Mouse (Mus musculus): ENCODE data around the gene Nup93. TPM values are rescaled to one million over a fixed set of nuclear protein-coding genes. Genes with fewer than 3 reads are reported as not detected.
A peak's percentile ranks its signal among the peaks of the same experiment; 100 is the strongest.

Nup93 gene
- total RNA-seq, 2 experiments from 2014 or later, result 53.0 to 53.9 TPM

DNA sequence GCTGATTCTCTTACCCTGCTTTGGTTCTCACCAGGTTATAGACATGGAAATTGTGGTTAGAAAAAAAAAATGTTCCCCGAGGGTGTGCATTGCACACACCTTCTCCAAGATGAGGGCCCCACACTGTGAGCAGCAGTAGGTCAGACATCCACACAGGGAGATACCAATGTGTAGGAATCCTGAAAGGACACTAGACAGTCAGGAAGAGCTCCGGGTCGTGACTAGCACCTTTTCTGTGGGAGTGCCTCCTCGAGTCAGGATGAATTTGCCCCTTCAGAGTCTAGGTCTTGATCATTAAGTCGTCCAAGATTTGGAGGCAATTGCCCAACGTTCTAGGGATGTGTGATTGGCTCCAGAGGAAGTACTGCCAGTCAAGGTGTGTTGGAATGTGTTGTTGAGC, 28.6 kb upstream of the Nup93 start:
- no peak for DNase-seq (ENCODE audit: low spot score in 2 of 2)

DNA sequence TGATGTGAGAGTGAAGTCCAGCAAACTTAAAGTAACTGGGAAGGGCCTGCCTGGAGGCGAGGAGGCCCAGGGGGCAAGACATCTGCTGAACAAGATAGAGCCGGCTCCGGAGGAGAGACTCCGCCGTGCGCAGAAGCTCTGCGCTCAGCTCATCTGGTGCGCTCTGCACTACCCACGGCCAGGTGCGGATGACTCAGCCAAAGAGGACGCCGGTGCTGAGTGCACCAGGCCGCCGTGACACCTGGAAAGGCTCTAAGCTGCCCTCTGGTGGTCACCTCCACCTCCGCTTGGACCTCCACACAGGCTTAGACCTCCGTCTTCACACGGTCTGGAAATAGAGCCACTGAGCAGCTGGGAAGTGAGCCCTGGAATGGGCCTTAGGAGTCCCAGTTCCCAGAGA, 27.8 kb upstream of the Nup93 start:
- DNase-seq (ENCODE audit: low spot score in 2 of 2), result peak; percentile 65 to 67

DNA sequence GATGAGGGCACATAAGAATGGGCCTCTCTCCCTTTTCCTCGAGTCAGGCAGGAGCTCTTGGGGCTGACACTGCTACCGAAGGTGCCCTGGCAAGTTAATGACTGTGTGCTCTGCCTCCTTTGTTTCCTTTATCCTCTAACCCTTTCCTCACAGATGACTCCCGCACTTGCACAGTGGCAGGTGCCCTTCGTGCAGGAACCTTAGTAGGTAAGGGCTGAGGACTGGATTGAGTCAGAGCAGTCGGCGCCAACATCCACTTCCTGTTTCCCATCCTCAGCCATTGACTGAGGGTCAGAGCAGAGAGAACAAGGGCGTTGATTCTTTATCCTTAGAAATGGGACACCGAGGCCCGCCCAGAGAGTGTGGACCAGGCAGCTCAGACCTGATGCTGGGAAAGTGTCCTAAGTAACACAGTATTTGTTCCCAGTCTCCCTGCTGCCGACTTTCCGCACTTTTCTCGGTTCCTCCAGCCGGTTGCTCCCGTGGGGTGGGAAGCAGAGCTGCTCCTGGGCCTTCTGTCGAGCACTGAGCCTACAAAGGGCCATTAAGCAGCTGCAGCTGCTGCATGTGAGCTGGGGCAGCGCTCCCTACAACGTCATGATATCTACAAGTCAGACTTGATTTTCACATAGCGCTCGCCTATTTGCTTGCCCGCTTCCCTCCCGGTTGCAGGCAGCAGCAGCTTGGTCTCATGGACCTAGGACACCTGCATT, 26.9 kb upstream of the Nup93 start:
- no peak for DNase-seq (ENCODE audit: low spot score in 2 of 2)

DNA sequence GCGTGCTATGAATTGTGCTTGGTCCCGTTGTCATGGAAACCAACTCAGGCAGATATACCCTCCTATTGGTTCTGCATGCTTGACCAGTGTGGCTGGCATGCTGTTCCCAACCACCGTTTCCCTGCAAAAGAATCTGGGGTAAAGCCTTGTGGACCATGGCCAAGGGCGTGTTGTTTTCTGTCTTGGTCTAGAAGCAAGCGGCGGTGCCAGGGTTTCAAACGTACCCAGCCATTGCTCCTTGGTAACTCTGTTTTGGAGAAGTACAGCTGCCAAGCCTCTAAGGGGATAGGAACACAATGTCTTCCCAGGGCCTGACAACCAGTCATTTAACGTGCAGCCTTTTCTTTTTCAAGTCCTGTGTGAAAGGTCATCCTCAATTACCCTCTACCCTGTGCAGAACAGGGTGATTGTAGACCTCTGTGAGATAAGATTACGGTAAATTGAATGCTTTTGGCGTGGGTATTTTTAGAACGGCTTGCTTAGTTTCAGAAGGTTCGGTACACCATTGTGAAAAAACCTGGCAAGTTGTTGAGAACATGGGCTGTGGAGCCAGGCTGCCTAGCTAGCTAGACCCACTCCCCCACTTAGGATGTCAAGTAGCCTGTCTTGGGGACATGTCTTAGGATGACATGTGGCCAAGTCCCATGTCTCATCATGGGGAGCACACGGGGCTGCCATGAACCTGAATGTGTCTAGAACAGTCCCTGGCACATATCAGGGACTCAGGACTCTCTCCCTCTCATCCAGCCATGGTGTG, 24.9 kb upstream of the Nup93 start:
- DNase-seq (ENCODE audit: low spot score in 2 of 2), result peak; percentile 79

DNA sequence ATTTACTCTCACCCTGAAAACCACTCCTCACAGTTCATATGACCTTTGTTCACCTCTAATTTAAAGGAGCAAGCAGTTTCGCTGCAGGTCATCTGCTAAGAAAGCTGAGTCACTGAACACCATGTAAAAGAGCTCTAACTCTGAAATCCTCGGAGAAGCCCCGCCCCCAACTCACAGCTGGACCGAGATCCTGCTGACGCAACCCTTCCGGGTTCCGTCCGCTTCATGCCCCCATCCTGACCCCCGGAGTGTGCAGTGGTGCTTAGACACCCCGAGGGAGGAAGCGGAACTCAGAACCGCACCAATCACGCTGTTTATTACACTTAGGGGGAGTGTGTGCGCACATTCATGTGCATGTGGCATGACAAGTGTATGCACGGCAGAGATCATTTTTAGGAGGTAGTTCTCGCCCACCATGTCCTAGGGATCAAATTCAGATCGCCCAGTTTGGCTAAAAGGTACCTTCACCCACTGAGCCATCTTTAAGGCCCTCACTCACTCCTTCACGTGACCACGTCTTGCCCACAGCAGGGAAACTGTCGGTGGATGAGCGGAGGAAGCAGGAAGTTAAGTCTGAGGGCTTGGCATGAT, 23.2 kb upstream of the Nup93 start:
- DNase-seq (ENCODE audit: low spot score in 2 of 2), result peak in 1 of 2 experiments; percentile 44

DNA sequence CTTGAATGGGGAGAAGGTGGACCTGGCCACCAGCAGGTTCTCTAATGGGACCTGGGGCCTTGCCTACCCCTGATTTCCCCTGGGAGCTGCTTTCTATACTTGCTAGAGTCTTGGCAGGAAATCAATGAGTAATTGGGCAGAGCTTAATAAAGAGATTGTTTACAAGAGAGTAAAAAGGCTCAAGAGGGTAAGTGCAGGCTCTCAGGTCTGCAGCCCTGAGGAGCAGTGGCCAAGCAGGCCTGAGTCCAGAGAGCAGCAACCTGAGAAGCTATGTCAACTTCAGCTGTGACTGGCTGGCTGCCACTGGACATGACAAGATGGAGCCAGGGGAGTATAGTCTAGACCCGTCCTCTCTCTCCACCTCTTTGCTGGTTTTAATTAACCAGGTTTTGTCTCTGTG, 21.4 kb upstream of the Nup93 start:
- no peak for DNase-seq (ENCODE audit: low spot score in 2 of 2)

DNA sequence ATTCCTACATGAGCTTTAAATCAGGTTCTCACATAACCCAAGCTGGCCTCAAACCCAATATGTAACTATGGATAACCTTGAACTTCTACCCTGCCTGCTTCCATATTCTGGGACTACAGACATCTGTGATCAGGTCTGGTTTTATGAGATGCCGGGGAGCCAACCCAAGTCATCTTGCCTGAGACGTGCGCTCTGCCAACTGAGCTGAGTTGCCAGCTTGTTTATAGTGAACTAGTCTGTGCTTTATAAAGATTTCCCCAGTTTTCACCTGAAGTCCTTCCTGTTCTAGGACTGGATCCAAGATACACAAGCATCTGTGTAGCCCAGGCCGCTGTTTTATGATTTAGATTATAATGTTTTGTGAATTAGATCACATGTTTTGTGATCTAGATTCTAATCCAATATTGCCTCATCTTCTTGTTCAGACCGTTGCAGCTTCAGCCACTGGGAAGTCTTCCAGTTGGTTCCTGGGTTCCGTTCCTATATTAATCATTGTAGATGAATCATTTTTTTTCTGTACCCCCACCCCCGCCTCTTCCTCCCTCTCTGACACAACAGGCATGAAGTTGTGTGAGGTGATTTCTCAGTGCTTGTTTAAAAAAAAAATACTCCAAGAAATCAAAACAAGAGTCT, 19.7 kb upstream of the Nup93 start:
- DNase-seq (ENCODE audit: low spot score in 2 of 2), result no peak

DNA sequence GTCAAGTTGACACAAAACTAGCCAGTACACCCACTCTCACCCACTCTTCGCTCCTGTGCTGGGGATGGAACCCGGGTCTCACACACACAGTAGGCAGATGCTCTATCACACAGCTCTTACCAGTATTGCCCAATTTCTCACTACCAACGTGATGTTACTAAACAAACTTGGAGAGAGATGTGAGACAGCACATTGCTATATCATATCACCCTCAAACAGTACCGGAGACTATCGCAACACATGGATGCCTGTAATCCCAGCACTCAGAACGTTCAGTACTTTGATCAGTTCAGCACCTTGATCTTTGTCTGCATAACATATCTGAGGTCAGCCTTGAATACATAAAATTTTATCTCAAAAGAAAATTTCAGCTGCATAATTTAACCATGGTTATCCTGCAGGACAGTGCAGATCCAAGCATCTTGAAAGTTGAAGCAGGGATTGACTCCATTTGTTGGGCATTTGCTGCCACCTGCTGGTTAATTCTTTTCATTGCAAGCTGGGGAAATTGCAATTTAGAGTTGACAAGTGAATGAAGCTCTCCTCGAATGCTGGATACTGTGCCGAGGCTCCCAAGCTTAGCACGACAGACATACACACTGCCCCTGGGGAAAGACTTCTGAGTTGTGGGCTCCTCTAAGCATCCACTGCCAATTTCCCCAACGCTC, 15.0 kb upstream of the Nup93 start:
- peak; percentile 73 to 80 for DNase-seq (ENCODE audit: low spot score in 2 of 2)

DNA sequence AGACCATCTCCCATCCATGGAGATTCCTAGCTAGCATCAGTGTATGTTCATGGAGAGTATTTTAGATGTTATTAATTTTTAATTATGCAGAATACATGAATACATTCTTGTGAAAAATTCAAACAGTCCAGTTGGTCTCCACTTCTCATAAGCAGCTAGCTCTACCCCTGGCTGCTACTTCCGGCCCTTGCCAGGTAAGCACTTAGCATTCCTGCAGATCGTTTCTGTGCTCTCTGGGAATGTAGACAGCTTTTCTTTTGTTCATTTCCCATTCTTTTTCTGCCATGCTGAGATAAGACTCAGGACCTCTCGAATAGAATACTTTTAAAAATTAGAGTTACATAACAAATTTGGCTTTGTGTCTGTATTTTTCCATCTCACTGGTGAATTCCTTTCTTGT, 10.3 kb upstream of the Nup93 start:
- DNase-seq (ENCODE audit: low spot score in 2 of 2), result no peak

DNA sequence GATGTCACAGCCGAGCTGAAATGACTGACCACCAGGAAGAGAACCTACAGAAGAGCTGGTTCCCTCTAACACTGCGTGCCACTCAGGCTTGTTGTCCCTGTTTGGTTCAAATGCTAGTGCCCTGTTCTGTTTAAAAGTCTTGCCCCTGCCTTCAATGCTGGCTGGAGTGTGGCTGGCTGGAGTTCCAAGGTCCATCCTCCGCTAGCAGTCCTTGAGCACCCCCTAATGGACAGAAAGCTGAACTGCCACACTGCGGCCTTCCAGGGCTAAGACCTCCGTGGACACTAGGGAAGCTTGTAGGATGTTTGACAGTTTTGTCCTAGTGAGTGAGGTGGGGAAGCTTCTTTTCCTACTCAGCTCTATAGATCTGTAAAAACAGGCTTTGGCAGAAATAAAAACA, 8.6 kb upstream of the Nup93 start:
- peak; percentile 75 to 77 for DNase-seq (ENCODE audit: low spot score in 2 of 2)

DNA sequence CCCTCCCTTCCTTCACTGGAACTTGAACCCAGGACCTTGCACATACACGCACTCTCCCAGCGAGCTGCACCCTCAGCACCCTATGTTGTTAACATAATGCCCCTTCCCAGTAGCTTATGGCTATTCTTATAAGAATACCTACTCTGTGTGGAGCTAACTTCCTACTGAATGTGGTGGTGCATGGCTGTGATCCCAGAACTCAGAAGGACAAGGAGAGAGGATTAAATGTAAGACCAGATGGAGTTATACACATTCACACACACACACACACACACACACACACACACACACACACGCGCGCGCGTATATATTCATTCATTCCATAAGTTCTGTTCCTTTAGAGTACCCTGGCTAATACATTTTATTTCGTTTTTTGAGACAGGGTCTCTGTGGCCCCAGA, 8.1 kb upstream of the Nup93 start:
- no peak for DNase-seq (ENCODE audit: low spot score in 2 of 2)

DNA sequence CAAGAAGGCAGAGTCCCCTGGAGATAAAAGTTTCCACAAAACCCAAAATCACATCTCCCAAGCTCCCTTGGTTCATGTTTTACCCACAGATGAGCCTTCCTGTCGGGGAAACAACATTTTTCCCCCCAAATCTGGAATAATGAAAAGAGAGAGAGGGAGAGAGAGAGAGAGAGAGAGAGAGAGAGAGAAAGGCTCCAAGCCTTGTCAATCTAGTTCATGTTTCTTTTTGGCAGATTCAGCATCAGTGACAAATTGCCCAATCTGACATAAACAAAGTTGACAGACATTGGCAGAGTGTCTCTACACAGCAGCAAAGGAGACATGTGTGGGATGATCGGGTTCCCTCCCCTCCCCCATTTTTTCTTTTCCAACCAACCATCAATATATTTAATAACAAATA, 6.9 kb upstream of the Nup93 start:
- DNase-seq (ENCODE audit: low spot score in 2 of 2), result no peak

DNA sequence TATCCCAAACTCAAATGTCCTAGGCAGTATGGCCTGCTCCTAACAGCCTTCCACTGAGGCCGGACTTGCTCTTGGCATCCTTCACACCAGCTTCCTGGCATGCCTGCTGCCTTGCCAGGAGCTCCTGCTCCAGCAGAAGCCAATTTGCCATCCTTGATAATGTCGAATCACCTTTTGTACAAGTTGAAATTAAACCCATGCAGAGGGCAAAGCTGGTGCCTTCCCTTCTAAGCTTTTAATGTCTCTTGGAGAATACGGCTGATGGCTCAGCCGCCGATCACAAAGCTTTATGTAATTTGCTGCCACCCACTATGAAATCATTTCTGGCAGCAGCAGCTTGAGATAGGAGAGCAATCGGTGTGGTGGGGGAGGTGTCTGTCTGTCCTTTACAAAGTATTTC, 4.7 kb upstream of the Nup93 start:
- peak in 1 of 2 experiments; percentile 25 for DNase-seq (ENCODE audit: low spot score in 2 of 2)

DNA sequence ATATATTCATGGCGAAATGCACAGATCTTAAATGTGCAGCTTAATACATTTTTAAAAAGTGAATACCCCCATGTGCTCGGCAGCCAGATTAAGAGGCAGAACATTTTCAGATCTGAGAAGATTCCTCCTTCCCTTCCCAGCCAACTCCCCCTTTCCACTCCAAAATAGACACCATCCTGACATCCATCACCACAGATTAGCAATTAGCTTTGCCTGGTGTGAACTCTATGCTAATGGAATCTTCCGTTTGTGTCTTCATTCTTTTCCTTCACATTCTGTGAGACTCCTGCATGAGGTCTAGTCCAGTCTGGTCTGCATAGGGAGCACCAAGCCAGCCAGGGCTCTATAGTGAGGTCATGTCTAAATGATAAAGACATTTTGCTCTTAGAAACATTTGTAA, 4.1 kb upstream of the Nup93 start:
- DNase-seq (ENCODE audit: low spot score in 2 of 2), result no peak

DNA sequence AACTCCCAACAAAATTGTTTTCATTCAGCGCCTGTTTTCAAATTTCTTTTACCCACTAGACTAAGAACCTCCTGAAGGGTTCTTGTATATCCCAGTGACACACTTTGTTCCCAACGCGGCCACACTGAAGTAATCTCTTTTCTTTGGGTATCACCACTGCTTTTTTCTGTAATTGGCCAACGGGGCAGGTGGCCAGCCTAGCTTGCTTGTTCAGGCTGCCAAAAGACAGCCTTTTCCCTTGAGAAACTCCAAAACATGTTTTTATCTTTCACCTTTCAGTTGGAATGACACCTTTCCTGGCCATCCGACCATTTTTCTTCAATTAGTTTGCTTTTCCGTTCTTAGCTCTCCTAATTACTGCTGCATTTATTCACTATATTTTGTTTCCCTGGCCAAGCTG, 545 bp upstream of the Nup93 start:
- peak in 1 of 2 experiments; percentile 27 for DNase-seq (ENCODE audit: low spot score in 2 of 2)

DNA sequence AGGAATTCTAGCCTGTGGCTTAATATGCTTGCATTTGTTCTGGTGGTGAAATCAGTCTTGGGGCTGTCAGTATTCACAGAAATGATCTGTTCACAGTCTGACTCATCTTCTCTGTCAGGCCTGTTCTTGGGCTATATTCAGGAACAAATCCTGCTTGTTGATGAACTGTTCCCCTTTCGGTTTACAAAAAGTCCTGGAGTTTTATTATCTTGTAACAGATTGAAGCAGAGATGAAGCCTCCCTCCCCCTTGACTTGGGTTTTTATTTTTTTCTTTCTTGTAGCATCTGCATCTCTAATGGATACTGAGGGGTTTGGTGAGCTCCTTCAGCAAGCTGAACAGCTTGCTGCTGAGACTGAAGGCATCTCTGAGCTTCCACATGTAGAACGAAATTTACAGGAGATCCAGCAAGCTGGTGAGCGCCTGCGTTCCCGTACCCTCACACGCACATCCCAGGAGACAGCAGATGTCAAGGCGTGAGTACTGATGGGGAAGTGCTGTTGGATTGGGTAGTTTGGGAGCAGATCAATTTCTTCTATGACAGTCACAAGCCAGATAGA, 13.1 kb downstream of the Nup93 start:
- DNase-seq (ENCODE audit: low spot score in 2 of 2), result peak in 1 of 2 experiments; percentile 27

DNA sequence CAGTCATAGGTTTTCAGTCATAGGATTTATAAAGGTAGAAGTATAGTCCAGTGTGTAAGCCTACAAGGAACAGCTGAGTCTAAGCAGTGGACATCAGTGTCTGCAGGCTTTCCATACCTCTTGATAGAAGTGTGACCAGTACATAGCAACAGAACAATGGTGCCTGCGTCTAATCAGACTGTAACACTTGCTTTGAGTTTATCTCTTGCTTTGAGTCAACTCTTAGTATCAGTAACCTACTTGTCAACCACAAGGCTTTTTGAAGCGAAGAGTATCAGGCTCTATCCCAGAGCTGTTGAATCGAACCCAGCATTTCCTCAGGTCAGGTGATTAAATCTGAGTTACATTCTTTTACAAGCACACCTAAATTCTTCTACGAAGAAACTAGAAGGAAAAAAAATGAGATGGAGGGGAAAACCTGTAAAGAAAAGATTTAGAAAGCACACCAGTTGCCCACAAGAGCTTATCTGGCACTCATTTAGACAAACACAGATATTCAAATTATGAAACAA, 25.9 kb downstream of the Nup93 start:
- DNase-seq (ENCODE audit: low spot score in 2 of 2), result no peak

DNA sequence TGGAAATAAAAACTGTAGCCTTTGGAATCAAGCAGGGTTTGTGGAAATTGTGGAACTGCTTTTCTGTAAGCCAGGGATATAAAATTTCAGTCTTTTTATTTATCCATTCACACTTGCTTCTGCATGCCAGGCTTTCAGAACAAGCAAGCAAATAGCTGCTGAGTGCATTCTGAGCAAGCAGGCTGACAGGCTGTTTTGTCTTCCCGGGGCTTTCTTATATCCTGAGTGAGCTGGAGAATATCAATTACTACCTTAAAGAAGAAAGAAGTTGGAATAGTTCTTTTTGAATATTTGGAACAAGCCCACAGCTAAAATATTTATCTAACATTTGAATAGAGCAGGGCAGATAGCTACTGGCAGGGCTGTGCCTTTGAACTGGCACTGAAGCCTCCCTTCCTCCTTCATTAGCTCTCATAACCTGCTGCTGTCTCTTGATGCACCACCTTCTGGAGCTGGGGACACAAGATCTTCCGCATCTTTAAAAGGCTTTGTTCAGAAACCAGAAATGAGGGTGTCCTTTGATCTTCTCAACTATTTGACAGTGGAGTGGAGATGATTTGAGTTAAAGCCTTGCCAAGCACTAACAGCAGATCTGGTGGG, 35.6 kb downstream of the Nup93 start:
- DNase-seq (ENCODE audit: low spot score in 2 of 2), result no peak

DNA sequence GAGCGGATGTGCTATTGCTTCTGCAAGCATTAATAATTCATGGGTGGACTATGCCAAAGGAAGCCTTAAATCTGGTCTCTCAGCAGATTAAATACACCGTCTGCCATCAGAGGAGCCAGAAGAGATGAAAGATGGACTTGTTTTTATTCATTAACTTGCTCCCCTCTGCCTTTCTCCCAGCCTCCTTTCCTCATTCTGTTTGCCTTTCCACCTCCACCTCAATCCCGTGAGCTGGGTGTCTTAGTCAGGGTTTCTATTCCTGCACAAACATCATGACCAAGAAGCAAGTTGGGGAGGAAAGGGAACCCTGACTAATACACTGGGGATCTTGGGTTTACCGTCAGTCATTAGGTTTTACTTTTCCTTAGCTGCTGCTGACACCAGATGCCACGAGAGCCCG, 44.5 kb downstream of the Nup93 start:
- no peak for DNase-seq (ENCODE audit: low spot score in 2 of 2)

DNA sequence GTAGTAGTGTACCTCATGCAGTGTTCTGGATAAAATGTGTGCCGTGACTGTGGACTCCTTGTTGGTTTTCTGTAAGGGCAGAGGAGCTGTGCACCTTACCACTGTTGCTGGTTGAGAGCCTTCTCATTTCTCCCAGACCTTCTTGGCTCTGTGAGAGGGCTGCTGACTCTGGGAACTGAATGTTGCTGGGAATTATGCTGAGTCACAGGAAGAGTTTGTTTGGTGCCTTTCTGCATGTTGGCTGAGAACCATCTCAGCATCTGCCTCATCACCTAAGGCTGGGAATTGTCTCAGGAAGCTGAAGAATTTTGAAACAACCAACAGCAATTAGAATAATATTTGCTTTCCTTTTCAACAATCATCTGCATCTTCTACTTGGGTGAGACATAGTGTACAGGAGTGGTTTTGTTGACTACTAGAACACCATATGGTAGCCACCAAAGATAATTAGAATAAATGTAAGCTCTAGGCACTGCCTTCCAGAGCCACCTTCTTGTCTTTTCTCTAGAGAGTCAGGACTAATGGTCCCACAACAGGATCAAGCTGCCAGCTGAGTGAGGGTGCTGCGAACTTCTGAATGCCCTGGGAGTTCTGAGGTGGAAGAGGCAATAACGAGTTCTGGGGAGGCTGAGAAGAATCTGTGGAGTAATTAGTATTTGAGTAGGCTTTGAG, 48.4 kb downstream of the Nup93 start:
- DNase-seq (ENCODE audit: low spot score in 2 of 2), result no peak

Measured in layer of hippocampus, postnatal 10 days (tissue).